Mouse (Mus musculus) megakaryocyte, embryonic 14.5 days (primary cell): ENCODE results near the gene Gm20388.

ENCODE experiments used
- FLI1 ChIP-seq: IDR thresholded peaks from 2 replicates; pipeline ENCODE4 v1.6.1; 2012; ENCODE audit warnings: low read length, inconsistent platforms, mixed read lengths
- GATA1 ChIP-seq: IDR thresholded peaks from 3 replicates; pipeline ENCODE4 v1.6.1; 2012; ENCODE audit warnings: mixed read lengths, low read length, inconsistent platforms, borderline replicate concordance

DNA sequence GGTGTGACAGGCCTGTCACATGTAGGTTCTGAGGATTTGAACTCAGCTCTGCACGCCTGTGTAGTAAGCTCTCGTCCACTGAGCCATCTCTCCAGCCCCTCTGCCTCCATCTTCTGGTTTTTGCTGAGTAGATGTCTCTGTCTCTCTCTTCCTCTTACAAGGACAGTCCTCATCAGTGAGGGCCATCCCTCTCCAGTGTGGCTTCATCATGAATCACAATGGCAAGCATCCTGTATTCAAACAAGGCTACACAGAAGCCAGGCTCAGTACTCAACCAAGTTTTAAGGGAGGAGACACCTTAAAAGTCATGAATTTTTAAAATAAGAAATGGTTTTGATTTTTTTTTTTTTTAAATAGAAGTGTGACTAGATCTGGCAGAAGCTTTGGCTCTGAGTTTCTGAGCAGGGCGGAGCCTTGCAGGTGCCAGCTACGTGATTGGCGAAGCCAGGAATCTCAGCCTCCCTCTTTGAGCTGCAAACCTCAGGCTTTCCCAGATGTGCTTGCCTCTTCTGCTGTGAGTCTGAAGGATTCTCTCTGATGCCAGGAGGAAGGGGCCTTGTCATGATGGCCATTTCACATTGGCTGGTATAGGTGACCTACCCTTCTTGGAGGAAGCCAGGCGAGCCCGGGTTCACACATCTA is 2206.2 kb downstream of the Gm20388 start:
- TF ChIP-seq FLI1: no peak
- TF ChIP-seq GATA1: no peak
